Mouse (Mus musculus) midbrain, postnatal 0 days (tissue): ENCODE measurements around the gene Gm20517. TPM values are rescaled to one million over a fixed set of nuclear protein-coding genes. Genes with fewer than 3 reads are reported as not detected.

Experiments used
- ATAC-seq: fragments of 200-750 bp; cut with Nextera tagmentation; 2 replicates; pipeline ENCODE4 v1.8.0; 2017; ENCODE audit warnings: moderate number of reproducible peaks, mild to moderate bottlenecking, moderate TSS enrichment, moderate library complexity; ENCODE audit not compliant: low FRiP score
- DNase-seq: peaks from one replicate; pipeline ENCODE4 v3.0.0-alpha.2; 2015; ENCODE audit warnings: low spot score
- H3K27ac ChIP-seq: fragments of 300-500 bp; sonication (generic); 2 replicates; pipeline ENCODE4 v1.5.1; 2014; ENCODE audit warnings: low read depth, mild to moderate bottlenecking, low read length, mixed read lengths
- H3K27me3 ChIP-seq: fragments of 300-500 bp; sonication (generic); 2 replicates; pipeline ENCODE4 v1.6.1; 2014; ENCODE audit warnings: low read length, control low read depth, mixed read lengths; ENCODE audit not compliant: insufficient read depth
- H3K36me3 ChIP-seq: fragments of 300-500 bp; sonication (generic); 2 replicates; pipeline ENCODE4 v1.6.1; 2014; ENCODE audit warnings: low read length, control low read depth, mixed read lengths; ENCODE audit not compliant: insufficient read depth
- H3K4me1 ChIP-seq: fragments of 300-500 bp; sonication (generic); 2 replicates; pipeline ENCODE4 v1.6.1; 2014; ENCODE audit warnings: mild to moderate bottlenecking, control low read depth, antibody characterized with exemption, low read length, mixed read lengths; ENCODE audit not compliant: insufficient read depth
- H3K4me2 ChIP-seq: fragments of 300-500 bp; sonication (generic); 2 replicates; pipeline ENCODE4 v1.6.1; 2014; ENCODE audit warnings: low read depth, mild to moderate bottlenecking, low read length, mixed read lengths; ENCODE audit not compliant: poor library complexity, severe bottlenecking
- H3K4me3 ChIP-seq: fragments of 300-500 bp; sonication (generic); 2 replicates; pipeline ENCODE4 v1.5.1; 2014; ENCODE audit warnings: low read depth, mild to moderate bottlenecking, low read length, moderate library complexity
- H3K9ac ChIP-seq: fragments of 300-500 bp; sonication (generic); replicated peaks from 2 replicates; pipeline ENCODE4 v1.6.1; 2014; ENCODE audit warnings: mild to moderate bottlenecking, low read length, moderate library complexity, mixed read lengths; ENCODE audit not compliant: poor library complexity, severe bottlenecking
- H3K9me3 ChIP-seq: fragments of 300-500 bp; sonication (generic); 2 replicates; pipeline ENCODE4 v1.6.1; 2016; ENCODE audit warnings: low read length, control low read depth
- CTCF ChIP-seq: IDR thresholded peaks from 2 replicates; pipeline ENCODE4 v1.5.1; 2016; ENCODE audit warnings: antibody characterized with exemption, mild to moderate bottlenecking
- whole genome bisulfite sequencing: fragments of 180-500 bp; shearing (Covaris S2); extraction: QIAGEN DNeasy Blood & Tissue Kit; methylation state at CpG from one replicate; pipeline ENCODE4 v1.1.7; 2014; 5-methylcytosine and 5-hydroxymethylcytosine counted together
- polyA plus RNA-seq: library from polyadenylated mRNA; unstranded; fragments of >200 nt; fragmentation: Nextera tagmentation; extraction: Ambion mirVana; gene quantifications from 2 replicates; pipeline ENCODE4 v1.2.1, GENCODE M21; 2015
- total RNA-seq: library from RNA; depleted of rRNA; stranded (reverse); fragments of >200 nt; gene quantifications from 2 replicates; pipeline ENCODE4 v1.2.3, GENCODE M21; 2014

Gm20517 gene
- total and polyA plus RNA-seq, 2 experiments from 2014 or later: 0.96 to 3.2 TPM

DNA sequence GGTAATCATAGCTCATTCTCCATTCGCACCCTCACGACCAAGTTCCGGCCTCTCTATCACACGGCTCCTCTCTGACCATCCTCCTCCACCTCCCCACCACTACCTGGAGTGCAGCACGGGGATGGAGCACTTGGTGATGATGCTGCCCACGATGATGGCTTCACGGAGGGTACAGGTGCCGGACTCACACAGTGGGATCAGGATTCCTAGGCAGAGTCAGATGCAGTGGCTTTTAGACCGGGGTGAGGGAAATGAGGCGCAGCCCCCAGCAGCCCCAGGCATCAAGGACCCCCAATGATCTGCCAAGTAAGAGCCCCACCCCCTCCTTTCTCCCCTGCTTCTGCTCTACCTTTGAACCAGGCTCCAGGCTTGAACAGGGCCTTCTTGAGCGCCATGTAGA is 9.1 kb upstream of the Gm20517 start:
- DNase-seq: no peak
- Histone ChIP-seq H3K4me3 (no peak overlapping the region), H3K4me2 (no peak overlapping the region), H3K36me3 (peaks cover 53% of the 10 kb centered on the region), H3K9ac (no peak overlapping the region), H3K27me3 (no peaks in the 10 kb centered on the region), H3K9me3 (no peaks in the 10 kb centered on the region), H3K27ac (no peak overlapping the region), H3K4me1 (no peaks in the 10 kb centered on the region)
- WGBS: 91% methylated on average over 11 of the region's 11 CpGs
- no peak for ATAC-seq
- TF ChIP-seq CTCF: no peak

GRCm38 (mm10) chr17:47606220-47606619 is 5.2 kb upstream of the Gm20517 start:
- Histone ChIP-seq H3K9ac (no peak overlapping the region), H3K9me3 (no peaks in the 10 kb centered on the region), H3K4me1 (peaks cover 7% of the 10 kb centered on the region; the same call in 1 of the 2 replicates), H3K4me3 (no peak overlapping the region), H3K27ac (no peak overlapping the region), H3K27me3 (no peaks in the 10 kb centered on the region), H3K36me3 (peaks cover 49% of the 10 kb centered on the region), H3K4me2 (no peak overlapping the region)
- ATAC-seq (no peak), DNase-seq (no peak)
- peak; percentile 57 for TF ChIP-seq CTCF
- WGBS: 76% methylated on average over 5 of the region's 5 CpGs

GRCm38 (mm10) chr17:47609182-47609581 is 2.2 kb upstream of the Gm20517 start:
- WGBS: 92% methylated on average over 4 of the region's 4 CpGs
- H3K9ac ChIP-seq: no peak overlapping the region
- TF ChIP-seq CTCF: no peak
- H3K4me2 ChIP-seq: no peak overlapping the region
- no peaks in the 10 kb centered on the region for H3K27me3 ChIP-seq
- peaks cover 13% of the 10 kb centered on the region; the same call in 1 of the 2 replicates for H3K4me1 ChIP-seq
- DNase-seq: no peak
- no peak for ATAC-seq
- peaks cover 31% of the 10 kb centered on the region for H3K36me3 ChIP-seq
- no peak overlapping the region for H3K4me3 ChIP-seq
- H3K27ac ChIP-seq: no peak overlapping the region
- no peaks in the 10 kb centered on the region for H3K9me3 ChIP-seq

- no peak for DNase-seq
- H3K9me3 ChIP-seq: no peaks in the 10 kb centered on the region
- peak overlapping the region; percentile 81 for H3K4me3 ChIP-seq
- H3K4me2 ChIP-seq: peak overlapping the region; percentile 83
- peak overlapping the region; percentile 78 for H3K9ac ChIP-seq
- no peak; the same call in 1 of the 2 replicates for ATAC-seq
- peak overlapping the region; percentile 79 for H3K27ac ChIP-seq
- no peaks in the 10 kb centered on the region for H3K27me3 ChIP-seq
- H3K4me1 ChIP-seq: peaks cover 13% of the 10 kb centered on the region; the same call in 1 of the 2 replicates
- 0% methylated on average over 13 of the region's 13 CpGs for WGBS
- peaks cover 12% of the 10 kb centered on the region for H3K36me3 ChIP-seq
- TF ChIP-seq CTCF: no peak
Measured at GRCm38 (mm10) chr17:47611661-47611982, 233 bp downstream of the Gm20517 start.

- 86% methylated on average over 1 of the region's 1 CpGs for WGBS
- ATAC-seq: no peak
- H3K4me2 ChIP-seq: no peak overlapping the region
- no peak overlapping the region for H3K4me3 ChIP-seq
- no peaks in the 10 kb centered on the region for H3K27me3 ChIP-seq
- no peak for DNase-seq
- H3K27ac ChIP-seq: no peak overlapping the region
- no peaks in the 10 kb centered on the region for H3K9me3 ChIP-seq
- H3K4me1 ChIP-seq: peaks cover 13% of the 10 kb centered on the region; the same call in 1 of the 2 replicates
- H3K9ac ChIP-seq: no peak overlapping the region
- peak; percentile 53 for TF ChIP-seq CTCF
- H3K36me3 ChIP-seq: peaks cover 10% of the 10 kb centered on the region
Measured at GRCm38 (mm10) chr17:47614018-47614417, 2.6 kb downstream of the Gm20517 start.

GRCm38 (mm10) chr17:47616119-47616518 is 4.7 kb downstream of the Gm20517 start:
- ATAC-seq: no peak

More at GRCm38 (mm10) chr17:47616119-47616518, 4.7 kb downstream of the Gm20517 start:
- peaks cover 12% of the 10 kb centered on the region for H3K36me3 ChIP-seq
- no peak overlapping the region for H3K4me2 ChIP-seq
- WGBS: 95% methylated on average over 8 of the region's 8 CpGs
- H3K27me3 ChIP-seq: no peaks in the 10 kb centered on the region
- H3K4me1 ChIP-seq: peaks cover 6% of the 10 kb centered on the region; the same call in 1 of the 2 replicates
- no peak for DNase-seq
- TF ChIP-seq CTCF: no peak
- no peak overlapping the region for H3K27ac ChIP-seq
- no peak overlapping the region for H3K4me3 ChIP-seq
- H3K9ac ChIP-seq: no peak overlapping the region
- H3K9me3 ChIP-seq: no peaks in the 10 kb centered on the region
